Mouse (Mus musculus) small intestine, adult 2 months (tissue): Measurements from ENCODE around the gene Ankrd2. TPM values are rescaled to one million over a fixed set of nuclear protein-coding genes. Genes with fewer than 3 reads are reported as not detected.

Experiments
- H3K27ac ChIP-seq: fragments of 200-500 bp; 2 replicates; pipeline ENCODE4 v1.5.1; 2012; ENCODE audit warnings: low read depth, low read length, control low read depth, inconsistent platforms; ENCODE audit not compliant: insufficient read depth
- H3K27me3 ChIP-seq: fragments of 200-500 bp; 2 replicates; pipeline ENCODE4 v1.6.1; 2012; ENCODE audit warnings: mild to moderate bottlenecking, moderate library complexity, low read length, inconsistent platforms; ENCODE audit not compliant: control insufficient read depth, insufficient read depth
- H3K36me3 ChIP-seq: fragments of 200-500 bp; 2 replicates; pipeline ENCODE4 v1.6.1; 2012; ENCODE audit warnings: mild to moderate bottlenecking, low read length, control low read depth, inconsistent platforms; ENCODE audit not compliant: control insufficient read depth, insufficient read depth
- H3K4me1 ChIP-seq: fragments of 200-500 bp; 2 replicates; pipeline ENCODE4 v1.6.1; 2012; ENCODE audit warnings: low read length, inconsistent platforms, mixed read lengths; ENCODE audit not compliant: control insufficient read depth, insufficient read depth, insufficient read length
- H3K4me3 ChIP-seq: fragments of 200-500 bp; 2 replicates; pipeline ENCODE4 v1.5.1; 2012; ENCODE audit warnings: low read depth, mild to moderate bottlenecking, control low read depth, inconsistent platforms, low read length, moderate library complexity
- CTCF ChIP-seq: fragments of 200-500 bp; IDR thresholded peaks from 2 replicates; pipeline ENCODE4 v1.5.1; 2012; ENCODE audit warnings: low read depth, mild to moderate bottlenecking, control low read depth, inconsistent platforms, low read length, moderate library complexity, mixed read lengths; ENCODE audit not compliant: insufficient replicate concordance, insufficient read length; ENCODE audit errors: extremely low read depth
- POLR2A ChIP-seq: fragments of 200-500 bp; IDR thresholded peaks from 2 replicates; pipeline ENCODE4 v1.6.1; 2012; ENCODE audit warnings: low read depth, mild to moderate bottlenecking, control low read depth, inconsistent platforms, low read length, moderate library complexity
- WGBS: fragments of 180-500 bp; shearing (Covaris S2); methylation state at CpG from one replicate; pipeline ENCODE4 v1.1.7; 2018; 5-methylcytosine and 5-hydroxymethylcytosine counted together
- polyA plus RNA-seq: library from polyadenylated mRNA; depleted of rRNA; stranded (reverse); fragments of >200 nt; gene quantifications from 2 replicates; pipeline ENCODE4 v1.2.3, GENCODE M21; 2012

Ankrd2 gene
- polyA plus RNA-seq, 1 experiment: not detected

DNA sequence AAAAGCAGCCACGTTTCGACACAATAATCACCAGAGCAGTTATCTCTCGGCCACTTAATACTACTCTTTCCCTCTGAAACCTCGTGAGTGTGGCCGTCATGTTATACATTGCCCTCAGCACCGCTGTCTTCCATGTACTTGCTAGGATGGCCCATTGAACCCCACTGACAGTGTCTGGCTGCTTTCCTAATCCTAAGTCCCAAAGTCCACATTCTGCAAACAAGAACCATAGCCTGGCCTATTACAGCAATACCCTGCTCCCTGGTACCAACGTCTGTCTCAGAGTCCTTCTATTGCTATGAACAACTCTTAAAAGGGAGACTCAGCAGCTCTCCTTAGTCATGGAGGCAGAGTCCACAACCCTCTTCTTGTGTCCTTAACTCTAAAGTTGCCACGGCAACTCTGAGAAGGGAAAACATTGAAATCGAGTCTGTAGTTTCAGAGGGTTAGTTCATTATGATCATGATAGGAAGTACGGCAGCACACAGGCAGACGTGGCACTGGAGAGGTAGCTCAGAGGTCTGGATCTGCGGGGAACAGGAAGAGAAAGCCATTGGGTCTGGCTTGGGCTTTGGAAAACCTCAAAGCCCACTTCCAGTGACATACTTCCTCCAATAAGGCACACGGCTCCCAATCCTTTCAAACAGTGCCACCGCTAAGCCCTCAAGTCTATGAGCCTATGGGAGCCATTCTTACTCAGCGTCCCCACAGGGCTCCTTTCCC, 36.2 kb downstream of the Ankrd2 start:
- Histone ChIP-seq H3K4me1 (peaks cover 8% of the 10 kb centered on the region; the same call in 1 of the 2 replicates), H3K4me3 (no peak overlapping the region), H3K36me3 (no peaks in the 10 kb centered on the region), H3K27me3 (no peaks in the 10 kb centered on the region), H3K27ac (peak overlapping the region; percentile 81)
- no peak for TF ChIP-seq POLR2A
- no peak for TF ChIP-seq CTCF
- 31% methylated on average over 15 of the region's 15 CpGs for WGBS

DNA sequence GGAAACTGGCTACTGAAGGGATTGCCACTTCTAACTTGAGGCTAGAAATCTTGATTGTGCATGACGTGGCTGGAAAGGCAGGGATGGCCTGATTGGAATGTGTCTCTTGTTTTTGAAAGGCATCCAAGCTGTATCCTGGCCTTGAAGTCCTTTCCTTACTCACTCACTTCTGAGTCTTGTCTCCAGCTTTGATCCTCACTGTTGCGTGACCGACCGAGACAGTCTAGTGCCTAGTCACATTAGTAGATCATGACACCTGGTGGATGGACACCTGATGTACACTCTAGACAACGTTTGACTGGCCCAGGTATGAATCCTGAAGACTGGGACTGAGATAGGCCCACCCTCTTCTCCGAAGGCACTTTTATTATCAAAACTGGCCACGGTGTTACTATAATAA, 37.0 kb downstream of the Ankrd2 start:
- WGBS: 33% methylated on average over 7 of the region's 7 CpGs
- Histone ChIP-seq H3K27me3 (no peaks in the 10 kb centered on the region), H3K27ac (peak overlapping the region; percentile 81; the same call in 1 of the 2 replicates), H3K4me3 (no peak overlapping the region), H3K4me1 (peaks cover 8% of the 10 kb centered on the region; the same call in 1 of the 2 replicates), H3K36me3 (no peaks in the 10 kb centered on the region)
- TF ChIP-seq POLR2A (no peak), CTCF (no peak)

DNA sequence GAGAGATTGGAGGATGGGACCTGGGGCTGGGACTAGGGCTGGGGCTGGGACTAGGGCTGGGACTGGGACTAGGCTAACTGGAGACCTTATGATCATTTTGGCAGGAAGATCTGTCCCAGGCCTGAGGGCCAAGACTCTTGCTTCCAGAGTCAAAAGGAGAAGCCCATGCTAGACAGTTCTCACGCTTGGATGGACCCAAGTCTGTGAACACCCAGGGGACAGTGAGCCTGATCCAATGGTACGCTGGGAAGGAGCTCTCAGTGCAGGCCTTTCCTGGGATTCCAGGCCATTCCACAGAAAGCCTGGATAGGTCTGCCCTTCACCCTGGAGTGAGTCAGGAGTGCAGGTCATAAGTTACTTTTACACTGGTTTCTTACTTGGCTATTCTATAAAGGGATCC, 39.3 kb downstream of the Ankrd2 start:
- no peaks in the 10 kb centered on the region for H3K36me3 ChIP-seq
- H3K27ac ChIP-seq: no peak overlapping the region
- no peak overlapping the region for H3K4me3 ChIP-seq
- no peaks in the 10 kb centered on the region for H3K27me3 ChIP-seq
- H3K4me1 ChIP-seq: peaks cover 7% of the 10 kb centered on the region; the same call in 1 of the 2 replicates
- TF ChIP-seq POLR2A (no peak), CTCF (no peak)
- WGBS: 85% methylated on average over 2 of the region's 2 CpGs

- TF ChIP-seq POLR2A: no peak
- TF ChIP-seq CTCF: no peak
- 93% methylated on average over 16 of the region's 16 CpGs for WGBS
- H3K4me1 ChIP-seq: peaks cover 7% of the 10 kb centered on the region; the same call in 1 of the 2 replicates
Observed at GRCm38 (mm10) chr19:42075992-42076391, 40.2 kb downstream of the Ankrd2 start.

GRCm38 (mm10) chr19:42078566-42078965, 42.8 kb downstream of the Ankrd2 start:
- Histone ChIP-seq H3K27me3 (no peaks in the 10 kb centered on the region), H3K4me1 (no peaks in the 10 kb centered on the region; the same call in 1 of the 2 replicates), H3K36me3 (no peaks in the 10 kb centered on the region), H3K4me3 (no peak overlapping the region), H3K27ac (no peak overlapping the region)
- WGBS: 91% methylated on average over 8 of the region's 8 CpGs
- TF ChIP-seq POLR2A (no peak), CTCF (no peak)

More at GRCm38 (mm10) chr19:42075992-42076391, 40.2 kb downstream of the Ankrd2 start:
- Histone ChIP-seq H3K27me3 (no peaks in the 10 kb centered on the region), H3K4me3 (no peak overlapping the region), H3K27ac (no peak overlapping the region), H3K36me3 (no peaks in the 10 kb centered on the region)

DNA sequence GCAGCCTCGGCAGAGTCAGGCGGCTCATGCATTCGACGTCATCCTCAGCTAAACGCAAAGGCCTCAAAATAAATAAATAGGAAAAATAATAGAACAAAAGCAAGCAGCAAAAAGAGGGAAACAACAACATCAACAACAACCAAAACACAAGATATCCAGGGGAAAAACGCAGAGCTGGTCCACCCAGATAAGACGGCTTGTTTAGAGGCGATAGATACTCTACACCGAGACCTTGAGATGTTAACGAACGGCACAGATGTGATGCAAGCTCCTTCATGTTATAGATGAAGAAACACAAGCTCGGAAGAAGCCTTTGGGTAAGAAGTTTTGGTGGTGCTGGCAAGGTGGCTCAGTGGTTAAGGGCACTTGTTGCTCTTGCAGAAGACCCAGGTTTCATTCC, 43.2 kb downstream of the Ankrd2 start:
- WGBS: 96% methylated on average over 12 of the region's 12 CpGs
- no peak overlapping the region for H3K27ac ChIP-seq
- no peaks in the 10 kb centered on the region for H3K27me3 ChIP-seq
- TF ChIP-seq POLR2A: no peak
- TF ChIP-seq CTCF: no peak
- H3K4me3 ChIP-seq: no peak overlapping the region
- no peaks in the 10 kb centered on the region for H3K36me3 ChIP-seq
- H3K4me1 ChIP-seq: no peaks in the 10 kb centered on the region; the same call in 1 of the 2 replicates

- H3K4me3 ChIP-seq: no peak overlapping the region
- no peaks in the 10 kb centered on the region for H3K36me3 ChIP-seq
- TF ChIP-seq POLR2A (no peak), CTCF (no peak)
- H3K4me1 ChIP-seq: no peaks in the 10 kb centered on the region; the same call in 1 of the 2 replicates
- WGBS: 41% methylated on average over 5 of the region's 5 CpGs
- H3K27me3 ChIP-seq: no peaks in the 10 kb centered on the region
- peak overlapping the region; percentile 61; the same call in 1 of the 2 replicates for H3K27ac ChIP-seq
Observed at GRCm38 (mm10) chr19:42079950-42080349, 44.1 kb downstream of the Ankrd2 start.
